ENCODE assay signal across 10 mouse cellular contexts in genomic region chr14:25666668-25667376, GRCm38 (mm10). TPM values are rescaled to one million over a fixed set of nuclear protein-coding genes. Genes with fewer than 3 reads are reported as not detected.
A peak's percentile ranks its signal among the peaks of the same experiment; 100 is the strongest.
DNase-seq lines count a peak whose midpoint lies in the region; ATAC-seq and TF ChIP-seq lines count a peak whose summit lies in the region.
"Had no signal": no experiment of that assay in that cellular context is flagged by ENCODE, and none has a peak within 500 bp of the region (broad histone marks: within the 10 kb centered on the region; RNA-seq: fewer than 3 reads in every experiment).

No protein-coding gene starts in this region.

- no peak overlapping the region for H3K4me3 ChIP-seq in limb, embryonic 13.5 days
- H3K4me3 ChIP-seq in limb, embryonic 10.5 days = no peak overlapping the region
- no peak overlapping the region for H3K4me3 ChIP-seq in E14TG2a.4 (replicated peaks; ENCODE audit: low read length)
- H3K4me3 ChIP-seq in liver, embryonic 11.5 days (ENCODE audit: low read depth, low read length) = no peak overlapping the region
- H3K4me3 ChIP-seq: lung, embryonic 15.5 days had no signal

- H3K36me3 ChIP-seq in limb, embryonic 13.5 days = peaks cover 66% of the 10 kb centered on the region
- peaks cover 65% of the 10 kb centered on the region for H3K36me3 ChIP-seq in limb, embryonic 10.5 days
- peaks cover 27% of the 10 kb centered on the region for H3K36me3 ChIP-seq in E14TG2a.4 (ENCODE audit: insufficient read depth, low read length)
- H3K36me3 ChIP-seq in liver, embryonic 11.5 days (ENCODE audit: control insufficient read depth, insufficient read depth, low read length) = peaks cover 23% of the 10 kb centered on the region

- TF ChIP-seq CTCF in E14TG2a.4 (conservative IDR thresholded peaks at IDR 0.05; ENCODE audit: low read length) = peak; percentile 63

- no peak overlapping the region for H3K4me2 ChIP-seq in limb, embryonic 13.5 days (replicated peaks)
- H3K4me2 ChIP-seq in liver, embryonic 11.5 days = no peak overlapping the region
- H3K4me2 ChIP-seq: lung, embryonic 15.5 days had no signal

- no peak for DNase-seq in limb, embryonic 10.5 days (ENCODE audit: low spot score)
- peak; percentile 13 for DNase-seq in adipocyte (ENCODE audit: low spot score)
- no peak for DNase-seq in liver, embryonic 11.5 days (ENCODE audit: low spot score)
- DNase-seq in layer of hippocampus, postnatal 36 days = no peak
- no peak for DNase-seq in right cerebral cortex, adult 2 months (ENCODE audit: low spot score in 2 of 2)
- DNase-seq: adrenal gland, postnatal 14 days had no signal

- no peaks in the 10 kb centered on the region for H3K4me1 ChIP-seq in limb, embryonic 13.5 days
- H3K4me1 ChIP-seq in limb, embryonic 10.5 days = no peaks in the 10 kb centered on the region
- peaks cover 46% of the 10 kb centered on the region for H3K4me1 ChIP-seq in E14TG2a.4 (replicated peaks; ENCODE audit: low read depth, low read length)
- peaks cover 7% of the 10 kb centered on the region for H3K4me1 ChIP-seq in liver, embryonic 11.5 days (replicated peaks; ENCODE audit: control insufficient read depth, insufficient read depth, low read length)
- H3K4me1 ChIP-seq: lung, embryonic 15.5 days had no signal

- H3K27ac ChIP-seq in limb, embryonic 13.5 days = 0 out of 2 replicates have a peak overlapping the region, but pooled peaks have one; percentile 11
- H3K27ac ChIP-seq in limb, embryonic 10.5 days = no peak overlapping the region
- H3K27ac ChIP-seq in liver, embryonic 11.5 days (ENCODE audit: low read depth, low read length) = peak overlapping the region; percentile 46
- H3K27ac ChIP-seq: lung, embryonic 15.5 days had no signal

- H3K9me3 ChIP-seq in limb, embryonic 13.5 days = no peaks in the 10 kb centered on the region
- H3K9me3 ChIP-seq in limb, embryonic 10.5 days (replicated peaks) = no peaks in the 10 kb centered on the region
- H3K9me3 ChIP-seq in E14TG2a.4 (ENCODE audit: low read length) = no peaks in the 10 kb centered on the region
- H3K9me3 ChIP-seq in liver, embryonic 11.5 days (ENCODE audit: control insufficient read depth, low read length) = no peaks in the 10 kb centered on the region
- H3K9me3 ChIP-seq: lung, embryonic 15.5 days had no signal

- H3K9ac ChIP-seq in limb, embryonic 13.5 days = no peak overlapping the region
- no peak overlapping the region for H3K9ac ChIP-seq in liver, embryonic 11.5 days (ENCODE audit: low read depth, low read length)
- H3K9ac ChIP-seq: lung, embryonic 15.5 days had no signal

- H3K27me3 ChIP-seq in limb, embryonic 13.5 days = no peaks in the 10 kb centered on the region
- no peaks in the 10 kb centered on the region for H3K27me3 ChIP-seq in limb, embryonic 10.5 days (ENCODE audit: low read depth, poor library complexity, severe bottlenecking)
- H3K27me3 ChIP-seq in E14TG2a.4 (ENCODE audit: insufficient read depth, low read length) = no peaks in the 10 kb centered on the region
- H3K27me3 ChIP-seq in liver, embryonic 11.5 days (replicated peaks; ENCODE audit: control insufficient read depth, insufficient read depth, low read length) = no peaks in the 10 kb centered on the region
- H3K27me3 ChIP-seq: lung, embryonic 15.5 days had no signal

- no peak for ATAC-seq in limb, embryonic 13.5 days (ENCODE audit: low FRiP score, low read depth)
- no peak; the same call in 1 of the 2 replicates for ATAC-seq in liver, embryonic 11.5 days (replicated peaks; ENCODE audit: low FRiP score)
- ATAC-seq in inflammation-experienced regulatory T-cells, adult 6 months = no peak

- 83% methylated on average over 2 of the region's 2 CpGs for WGBS in limb, embryonic 13.5 days
- 86% methylated on average over 2 of the region's 2 CpGs for WGBS in limb, embryonic 10.5 days
- 74% methylated on average over 2 of the region's 2 CpGs for WGBS in liver, embryonic 11.5 days

RNA-seq across cellular contexts. Expression of gene Ppif, which starts 27.1 kb away (rescaled TPM):
- polyA plus RNA-seq in limb, embryonic 13.5 days (2015; fragmentation: Nextera tagmentation; extraction: Ambion mirVana) = 31.8 and 34.4 TPM in 2 replicates
- 56.8 and 67.3 TPM in 2 replicates for polyA plus RNA-seq in limb, embryonic 10.5 days (2016; fragmentation: Nextera tagmentation; extraction: Ambion mirVana)
- 96.3 and 97.0 TPM in 2 replicates for polyA plus RNA-seq in liver, embryonic 11.5 days (2014; fragmentation: Nextera tagmentation; extraction: Ambion mirVana)
- 10 to 100 TPM; 19.9 to 30.3 (median 23.0) TPM for polyA plus RNA-seq in inflammation-experienced regulatory T-cells, adult 6 months (2017; shearing (Covaris generic))
- total RNA-seq in layer of hippocampus, postnatal 36 days (2021) = 10 to 100 TPM; 27.0 to 28.2 TPM
